13 mouse cellular contexts compared by ENCODE assay signal in the genomic region with DNA sequence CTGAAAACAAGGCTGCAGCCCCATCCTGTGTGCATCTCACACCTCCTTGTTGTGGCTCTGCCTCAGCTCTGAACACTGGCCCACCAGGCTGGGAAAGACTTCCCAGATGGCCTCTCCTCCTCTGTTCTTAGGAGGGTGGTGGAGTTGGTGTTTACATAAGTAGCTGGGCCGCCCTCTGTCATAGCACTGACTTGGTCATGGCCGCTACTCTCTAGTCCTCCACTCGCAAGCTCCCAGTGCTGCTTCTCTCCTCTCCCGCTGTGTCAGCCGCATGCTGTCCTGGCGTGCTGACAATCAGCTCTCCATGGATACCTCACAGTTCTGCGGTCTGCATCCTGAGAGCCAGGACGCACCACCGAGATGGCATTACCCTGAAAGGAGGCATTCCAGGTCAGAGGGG. TPM values are rescaled to one million over a fixed set of nuclear protein-coding genes. Genes with fewer than 3 reads are reported as not detected.
DNase-seq lines count a peak whose midpoint lies in the region; ATAC-seq lines count a peak whose summit lies in the region.
"Had no signal": no experiment of that assay in that cellular context is flagged by ENCODE, and none has a peak within 500 bp of the region (broad histone marks: within the 10 kb centered on the region; RNA-seq: fewer than 3 reads in every experiment).

No protein-coding gene starts in this region.

- no peak overlapping the region for H3K4me2 ChIP-seq in intestine, embryonic 15.5 days (replicated peaks)
- H3K4me2 ChIP-seq: limb, embryonic 12.5 days; neural tube, embryonic 12.5 days had no signal

- H3K4me3 ChIP-seq in intestine, embryonic 15.5 days (replicated peaks) = no peak overlapping the region
- H3K4me3 ChIP-seq: limb, embryonic 12.5 days; neural tube, embryonic 12.5 days had no signal

- WGBS in intestine, embryonic 15.5 days = 58% methylated on average over 9 of the region's 9 CpGs

- peak; percentile 73 for ATAC-seq in cerebellum, adult (ENCODE audit: insufficient number of reproducible peaks, low FRiP score, low TSS enrichment)
- ATAC-seq in intestine, embryonic 15.5 days = peak; percentile 52

- no peak for DNase-seq in cerebellum, postnatal 4 days (ENCODE audit: low spot score in 2 of 2)
- peak; percentile 37 for DNase-seq in left cerebral cortex, postnatal 4 days
- no peak for DNase-seq in left cerebral cortex, adult 8-10 months (ENCODE audit: low spot score in 2 of 2)
- DNase-seq in cerebellum, adult 8-10 months = peak; percentile 53
- no peak for DNase-seq in kidney, adult 18-20 months
- no peak for DNase-seq in kidney, postnatal 36 days
- DNase-seq: kidney, adult 8-10 months; thymus, adult 2 months had no signal

- H3K27me3 ChIP-seq in intestine, embryonic 15.5 days (replicated peaks) = no peaks in the 10 kb centered on the region
- H3K27me3 ChIP-seq: limb, embryonic 12.5 days; neural tube, embryonic 12.5 days had no signal

- H3K4me1 ChIP-seq in intestine, embryonic 15.5 days (replicated peaks) = peaks cover 14% of the 10 kb centered on the region; the same call in 1 of the 2 replicates
- H3K4me1 ChIP-seq: neural tube, embryonic 12.5 days had no signal

- H3K9me3 ChIP-seq in intestine, embryonic 15.5 days = no peaks in the 10 kb centered on the region
- H3K9me3 ChIP-seq: neural tube, embryonic 12.5 days had no signal

- no peak overlapping the region for H3K27ac ChIP-seq in intestine, embryonic 15.5 days
- H3K27ac ChIP-seq: limb, embryonic 12.5 days; macrophage; neural tube, embryonic 12.5 days had no signal

- no peaks in the 10 kb centered on the region for H3K36me3 ChIP-seq in intestine, embryonic 15.5 days
- H3K36me3 ChIP-seq: neural tube, embryonic 12.5 days had no signal

- H3K9ac ChIP-seq in intestine, embryonic 15.5 days = no peak overlapping the region
- H3K9ac ChIP-seq: limb, embryonic 12.5 days; neural tube, embryonic 12.5 days had no signal

- intact Hi-C loops in left cerebral cortex, postnatal 4 days (cut with DNase I) = no loop called here

RNA-seq across cellular contexts. Expression of gene Dap, which starts 22.9 kb away (rescaled TPM):
- 10 to 100 TPM in 1 of 2 experiments, 1 to 10 TPM in 1; 9.3 to 11.5 TPM for total RNA-seq in left cerebral cortex, postnatal 4 days (2021)
- total RNA-seq in left cerebral cortex, adult 8-10 months (2022) = 10 to 100 TPM in 1 of 4 experiments, 1 to 10 TPM in 3; 6.2 to 10.0 (median 7.5) TPM
- polyA plus RNA-seq in intestine, embryonic 15.5 days (2015; fragmentation: Nextera tagmentation; extraction: Ambion mirVana) = 89.0 and 93.3 TPM in 2 replicates

Comparison
In these comparisons a context has a peak if more than half of its experiments do, and no peak if none do; other contexts are left out.
1. DNase-seq: peak in left cerebral cortex, postnatal 4 days (single experiment) and cerebellum, adult 8-10 months (single experiment); none in cerebellum, postnatal 4 days (0 of 2), left cerebral cortex, adult 8-10 months (0 of 2), kidney, adult 18-20 months (single experiment) and kidney, postnatal 36 days (0 of 2).